8 mouse cellular contexts compared by ENCODE assay signal in the genomic region with DNA sequence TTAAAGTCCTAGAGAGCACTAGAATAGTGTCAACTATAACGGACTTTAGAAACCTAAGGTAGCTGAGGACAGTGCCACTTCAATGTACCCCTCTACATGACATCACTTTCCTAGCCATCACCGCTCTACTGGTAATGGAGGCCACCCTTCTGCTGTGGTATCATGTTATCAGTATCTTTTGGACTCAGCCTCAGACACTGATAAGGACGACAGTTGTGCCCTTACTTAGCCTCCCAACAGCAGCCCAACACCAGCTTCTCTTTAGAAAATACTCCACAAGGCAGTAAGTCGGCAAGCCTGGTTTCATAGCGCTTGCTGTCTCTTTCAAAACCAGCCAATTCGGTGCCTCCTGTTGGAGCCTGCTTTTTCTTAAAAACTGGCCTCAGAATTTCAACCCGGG. TPM values are rescaled to one million over a fixed set of nuclear protein-coding genes. Genes with fewer than 3 reads are reported as not detected.
A peak's percentile ranks its signal among the peaks of the same experiment; 100 is the strongest.
DNase-seq lines count a peak whose midpoint lies in the region; ATAC-seq and TF ChIP-seq lines count a peak whose summit lies in the region.

No protein-coding gene starts in this region.

- WGBS in liver, embryonic 12.5 days (ENCODE audit: insufficient replicate concordance): 36% methylated on average over 7 of the region's 7 CpGs
- WGBS in forebrain, embryonic 12.5 days: 48% methylated on average over 7 of the region's 7 CpGs
- 55% methylated on average over 7 of the region's 7 CpGs for WGBS in limb, embryonic 11.5 days
- 48% methylated on average over 7 of the region's 7 CpGs for WGBS in neural tube, embryonic 14.5 days
- 58% methylated on average over 7 of the region's 7 CpGs for WGBS in thymus, adult 2 months

- H3K4me3 ChIP-seq in liver, embryonic 12.5 days: no peak overlapping the region
- H3K4me3 ChIP-seq in forebrain, embryonic 12.5 days (replicated peaks): peak overlapping the region; percentile 61
- peak overlapping the region; percentile 57 for H3K4me3 ChIP-seq in limb, embryonic 11.5 days (ENCODE audit: low read depth, low read length)
- peak overlapping the region; percentile 58 for H3K4me3 ChIP-seq in neural tube, embryonic 14.5 days (ENCODE audit: low read depth, low read length)
- H3K4me3 ChIP-seq in thymus, adult 2 months (ENCODE audit: control insufficient read depth, insufficient read depth, low read length): no peak overlapping the region

- H3K4me2 ChIP-seq in liver, embryonic 12.5 days: peak overlapping the region; percentile 74; the same call in 1 of the 2 replicates
- H3K4me2 ChIP-seq in forebrain, embryonic 12.5 days: peak overlapping the region; percentile 96
- H3K4me2 ChIP-seq in limb, embryonic 11.5 days (ENCODE audit: low read depth, severe bottlenecking): peak overlapping the region; percentile 99; the same call in 1 of the 2 replicates
- H3K4me2 ChIP-seq in neural tube, embryonic 14.5 days (ENCODE audit: low read depth, low read length): peak overlapping the region; percentile 79

- no peak for TF ChIP-seq POLR2A in thymus, adult 2 months (IDR thresholded peaks at IDR 0.05; ENCODE audit: control insufficient read depth, extremely low read depth, insufficient read depth, low read length, poor library complexity)

- no peak for ATAC-seq in liver, embryonic 12.5 days
- no peak for ATAC-seq in forebrain, embryonic 12.5 days (ENCODE audit: low FRiP score)
- ATAC-seq in limb, embryonic 11.5 days (ENCODE audit: insufficient number of reproducible peaks, low FRiP score, low TSS enrichment, low read depth): no peak
- ATAC-seq in neural tube, embryonic 14.5 days (ENCODE audit: low read depth): no peak

- no peaks in the 10 kb centered on the region for H3K9me3 ChIP-seq in liver, embryonic 12.5 days (replicated peaks)
- H3K9me3 ChIP-seq in forebrain, embryonic 12.5 days: no peaks in the 10 kb centered on the region
- H3K9me3 ChIP-seq in limb, embryonic 11.5 days (ENCODE audit: control insufficient read depth, low read length): no peaks in the 10 kb centered on the region
- no peaks in the 10 kb centered on the region for H3K9me3 ChIP-seq in neural tube, embryonic 14.5 days (ENCODE audit: control insufficient read depth, low read length)

- H3K36me3 ChIP-seq in liver, embryonic 12.5 days: no peaks in the 10 kb centered on the region
- H3K36me3 ChIP-seq in forebrain, embryonic 12.5 days (replicated peaks): no peaks in the 10 kb centered on the region
- H3K36me3 ChIP-seq in limb, embryonic 11.5 days (ENCODE audit: control insufficient read depth, insufficient read depth, low read length): no peaks in the 10 kb centered on the region; the same call in 1 of the 2 replicates
- H3K36me3 ChIP-seq in neural tube, embryonic 14.5 days (ENCODE audit: control insufficient read depth, insufficient read depth, low read length): no peaks in the 10 kb centered on the region
- no peaks in the 10 kb centered on the region for H3K36me3 ChIP-seq in thymus, adult 2 months (ENCODE audit: control insufficient read depth, insufficient read depth, low read length)

- H3K27me3 ChIP-seq in liver, embryonic 12.5 days (replicated peaks): peaks cover 89% of the 10 kb centered on the region
- H3K27me3 ChIP-seq in forebrain, embryonic 12.5 days: peaks cover 85% of the 10 kb centered on the region
- H3K27me3 ChIP-seq in limb, embryonic 11.5 days (ENCODE audit: control insufficient read depth, insufficient read depth, low read length): peaks cover 45% of the 10 kb centered on the region
- peaks cover 17% of the 10 kb centered on the region for H3K27me3 ChIP-seq in neural tube, embryonic 14.5 days (ENCODE audit: control insufficient read depth, insufficient read depth, low read length)
- H3K27me3 ChIP-seq in thymus, adult 2 months (ENCODE audit: control insufficient read depth, insufficient read depth, low read length): peaks cover 17% of the 10 kb centered on the region

- no peak overlapping the region for H3K27ac ChIP-seq in liver, embryonic 12.5 days
- no peak overlapping the region for H3K27ac ChIP-seq in forebrain, embryonic 12.5 days
- no peak overlapping the region for H3K27ac ChIP-seq in limb, embryonic 11.5 days (replicated peaks; ENCODE audit: low read depth, low read length)
- H3K27ac ChIP-seq in neural tube, embryonic 14.5 days (ENCODE audit: low read depth, low read length): peak overlapping the region; percentile 93
- no peak overlapping the region for H3K27ac ChIP-seq in thymus, adult 2 months (ENCODE audit: control insufficient read depth, insufficient read depth, low read length)

- H3K9ac ChIP-seq in liver, embryonic 12.5 days: no peak overlapping the region
- H3K9ac ChIP-seq in forebrain, embryonic 12.5 days: no peak overlapping the region
- no peak overlapping the region; the same call in 1 of the 2 replicates for H3K9ac ChIP-seq in limb, embryonic 11.5 days (ENCODE audit: low read length)
- peak overlapping the region; percentile 86 for H3K9ac ChIP-seq in neural tube, embryonic 14.5 days (replicated peaks; ENCODE audit: low read depth, low read length)

- peaks cover 19% of the 10 kb centered on the region for H3K4me1 ChIP-seq in liver, embryonic 12.5 days
- peaks cover 17% of the 10 kb centered on the region for H3K4me1 ChIP-seq in forebrain, embryonic 12.5 days
- H3K4me1 ChIP-seq in limb, embryonic 11.5 days (ENCODE audit: control insufficient read depth, insufficient read depth, low read length): peaks cover 25% of the 10 kb centered on the region
- peaks cover 7% of the 10 kb centered on the region; the same call in 1 of the 2 replicates for H3K4me1 ChIP-seq in neural tube, embryonic 14.5 days (ENCODE audit: control insufficient read depth, insufficient read depth, low read length)
- 0 out of 2 replicates have a peak, but pooled peaks cover 5% of the 10 kb centered on the region for H3K4me1 ChIP-seq in thymus, adult 2 months (replicated peaks; ENCODE audit: control insufficient read depth, insufficient read depth, low read length)

- no peak for TF ChIP-seq CTCF in thymus, adult 2 months (IDR thresholded peaks at IDR 0.05; ENCODE audit: borderline replicate concordance, control insufficient read depth, extremely low read depth, insufficient read depth, low read length, poor library complexity)

- no peak for DNase-seq in liver
- no peak for DNase-seq in limb, embryonic 11.5 days (ENCODE audit: low spot score)
- no peak for DNase-seq in urinary bladder, postnatal 4 days (ENCODE audit: low spot score in 2 of 2)
- DNase-seq in thymus, adult 2 months: no peak
- no peak for DNase-seq in layer of hippocampus, postnatal 36 days

RNA-seq across cellular contexts. Expression of a gene that starts 1.6 kb away (rescaled TPM):
- not detected in 2 replicates for polyA plus RNA-seq in liver, embryonic 12.5 days (2016; fragmentation: Nextera tagmentation; extraction: Ambion mirVana)
- not detected in 2 replicates for polyA plus RNA-seq in forebrain, embryonic 12.5 days (2016; fragmentation: Nextera tagmentation; extraction: Ambion mirVana)
- 0.73 and 0.77 TPM in 2 replicates for polyA plus RNA-seq in limb, embryonic 11.5 days (2014; fragmentation: Nextera tagmentation; extraction: Ambion mirVana)
- 4.7 and 6.5 TPM in 2 replicates for polyA plus RNA-seq in neural tube, embryonic 14.5 days (2014; fragmentation: Nextera tagmentation; extraction: Ambion mirVana)
- not detected in 2 replicates for polyA plus RNA-seq in thymus, adult 2 months (2012; rRNA removed)
- total RNA-seq in layer of hippocampus, postnatal 36 days (2021): 1 to 10 TPM; 2.6 to 4.0 TPM

RNA-seq across cellular contexts. Expression of a gene that starts 3.6 kb away (rescaled TPM):
- polyA plus RNA-seq in liver, embryonic 12.5 days (2016; fragmentation: Nextera tagmentation; extraction: Ambion mirVana): 0.58 and 0.61 TPM in 2 replicates
- 4.4 and 5.1 TPM in 2 replicates for polyA plus RNA-seq in forebrain, embryonic 12.5 days (2016; fragmentation: Nextera tagmentation; extraction: Ambion mirVana)
- 3.0 and 3.2 TPM in 2 replicates for polyA plus RNA-seq in limb, embryonic 11.5 days (2014; fragmentation: Nextera tagmentation; extraction: Ambion mirVana)
- 3.9 and 4.0 TPM in 2 replicates for polyA plus RNA-seq in neural tube, embryonic 14.5 days (2014; fragmentation: Nextera tagmentation; extraction: Ambion mirVana)
- 22.4 and 27.4 TPM in 2 replicates for polyA plus RNA-seq in thymus, adult 2 months (2012; rRNA removed)
- total RNA-seq in layer of hippocampus, postnatal 36 days (2021): 10 to 100 TPM; 12.8 to 16.4 TPM

RNA-seq across cellular contexts. Expression of a gene that starts 37.5 kb away (rescaled TPM):
- 4.9 and 5.2 TPM in 2 replicates for polyA plus RNA-seq in liver, embryonic 12.5 days (2016; fragmentation: Nextera tagmentation; extraction: Ambion mirVana)
- 5.3 and 7.3 TPM in 2 replicates for polyA plus RNA-seq in forebrain, embryonic 12.5 days (2016; fragmentation: Nextera tagmentation; extraction: Ambion mirVana)
- polyA plus RNA-seq in limb, embryonic 11.5 days (2014; fragmentation: Nextera tagmentation; extraction: Ambion mirVana): 23.4 and 26.4 TPM in 2 replicates
- polyA plus RNA-seq in neural tube, embryonic 14.5 days (2014; fragmentation: Nextera tagmentation; extraction: Ambion mirVana): 0.95 and 2.0 TPM in 2 replicates
- 41.0 and 41.2 TPM in 2 replicates for polyA plus RNA-seq in thymus, adult 2 months (2012; rRNA removed)
- 1 to 10 TPM; 2.1 to 2.4 TPM for total RNA-seq in layer of hippocampus, postnatal 36 days (2021)

RNA-seq across cellular contexts. Expression of a gene that starts 56.9 kb away (rescaled TPM):
- not detected in 2 replicates for polyA plus RNA-seq in liver, embryonic 12.5 days (2016; fragmentation: Nextera tagmentation; extraction: Ambion mirVana)
- polyA plus RNA-seq in forebrain, embryonic 12.5 days (2016; fragmentation: Nextera tagmentation; extraction: Ambion mirVana): 0.43 and 0.97 TPM in 2 replicates
- 0.48 TPM in 1 of 2 replicates, not detected in the other for polyA plus RNA-seq in limb, embryonic 11.5 days (2014; fragmentation: Nextera tagmentation; extraction: Ambion mirVana)
- 0.21 and 0.36 TPM in 2 replicates for polyA plus RNA-seq in neural tube, embryonic 14.5 days (2014; fragmentation: Nextera tagmentation; extraction: Ambion mirVana)
- 4.1 and 4.9 TPM in 2 replicates for polyA plus RNA-seq in thymus, adult 2 months (2012; rRNA removed)
- total RNA-seq in layer of hippocampus, postnatal 36 days (2021): 1 to 10 TPM; 2.7 to 4.1 TPM

RNA-seq across cellular contexts. Expression of a gene that starts 59.5 kb away (rescaled TPM):
- polyA plus RNA-seq in liver, embryonic 12.5 days (2016; fragmentation: Nextera tagmentation; extraction: Ambion mirVana): 0.04 TPM in 1 of 2 replicates, not detected in the other
- polyA plus RNA-seq in forebrain, embryonic 12.5 days (2016; fragmentation: Nextera tagmentation; extraction: Ambion mirVana): 0.10 TPM in 1 of 2 replicates, not detected in the other
- polyA plus RNA-seq in limb, embryonic 11.5 days (2014; fragmentation: Nextera tagmentation; extraction: Ambion mirVana): not detected in 2 replicates
- 0.08 TPM in 1 of 2 replicates, not detected in the other for polyA plus RNA-seq in neural tube, embryonic 14.5 days (2014; fragmentation: Nextera tagmentation; extraction: Ambion mirVana)
- polyA plus RNA-seq in thymus, adult 2 months (2012; rRNA removed): 0.06 and 0.12 TPM in 2 replicates
- total RNA-seq in layer of hippocampus, postnatal 36 days (2021): not detected

Comparison
In these comparisons a context has a peak if more than half of its experiments do, and no peak if none do; other contexts are left out.
1. H3K4me3 ChIP-seq: peak in forebrain, embryonic 12.5 days (single experiment), limb, embryonic 11.5 days (single experiment) and neural tube, embryonic 14.5 days (single experiment); none in liver, embryonic 12.5 days (single experiment) and thymus, adult 2 months (single experiment).
2. Peak in every context shown above with its lines, with median percentiles within 50 percentile points of each other: H3K4me2 ChIP-seq.